Mouse (Mus musculus) liver, embryonic 14.5 days (tissue): ENCODE data around the gene Pced1b.

Experiments
- CTCF ChIP-seq: IDR thresholded peaks from 2 replicates; pipeline ENCODE4 v1.5.1; 2016; ENCODE audit warnings: antibody characterized with exemption, low read depth, control low read depth
- EP300 ChIP-seq: IDR thresholded peaks from 2 replicates; pipeline ENCODE4 v1.6.1; 2016; ENCODE audit warnings: antibody characterized with exemption, low read depth

GRCm38 (mm10) chr15:97284201-97284600 is 37.3 kb downstream of the Pced1b start:
- TF ChIP-seq CTCF (no peak), EP300 (no peak)
